Mouse (Mus musculus) megakaryocyte, embryonic 14.5 days (primary cell): ENCODE results near the gene Tacc2.

Experiments
- FLI1 ChIP-seq: IDR thresholded peaks from 2 replicates; pipeline ENCODE4 v1.6.1; 2012; ENCODE audit warnings: low read length, inconsistent platforms, mixed read lengths
- GATA1 ChIP-seq: IDR thresholded peaks from 3 replicates; pipeline ENCODE4 v1.6.1; 2012; ENCODE audit warnings: mixed read lengths, low read length, inconsistent platforms, borderline replicate concordance

DNA sequence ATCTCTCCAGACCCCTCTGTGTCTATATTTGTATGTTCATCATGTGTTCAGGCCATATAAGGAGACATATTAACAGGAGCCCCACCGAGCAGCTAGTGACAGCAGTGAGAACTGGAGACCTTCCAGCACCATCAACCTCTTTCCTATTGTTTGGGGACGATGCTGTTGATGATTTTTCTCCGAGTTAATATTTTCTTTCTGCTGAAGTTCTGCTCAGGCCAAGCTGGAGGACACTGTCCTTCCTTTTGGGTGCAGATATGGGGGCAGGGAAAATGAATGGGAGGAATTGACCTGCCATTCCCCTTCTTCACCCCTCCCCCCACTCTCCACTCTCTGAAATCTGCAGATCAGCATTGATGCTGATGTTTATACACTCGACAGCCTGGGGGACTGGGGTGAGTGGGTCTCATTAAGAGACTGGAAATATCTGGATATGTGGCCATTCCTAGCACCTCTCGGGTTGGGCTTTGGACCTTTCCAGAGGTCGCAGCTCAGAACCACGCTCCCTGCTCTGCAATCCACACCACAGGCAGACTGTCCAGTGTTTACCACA is 91.6 kb downstream of the Tacc2 start:
- TF ChIP-seq GATA1 (no peak), FLI1 (no peak)
